Mouse (Mus musculus) CD4-positive, CD25-positive, alpha-beta regulatory T cell, adult 2 months (primary cell): ENCODE measurements around the gene Gbp6.
"Not testable (repeated sequence)": the region's sequence is repeated elsewhere in the genome, so short reads cannot be mapped to it uniquely, and the experiment has no call there.

ENCODE experiments used
- DNase-seq: peaks from one replicate; pipeline ENCODE4 v3.0.0-alpha.2; 2012; ENCODE audit warnings: low read depth, low spot score

Gene Gbp6

DNA sequence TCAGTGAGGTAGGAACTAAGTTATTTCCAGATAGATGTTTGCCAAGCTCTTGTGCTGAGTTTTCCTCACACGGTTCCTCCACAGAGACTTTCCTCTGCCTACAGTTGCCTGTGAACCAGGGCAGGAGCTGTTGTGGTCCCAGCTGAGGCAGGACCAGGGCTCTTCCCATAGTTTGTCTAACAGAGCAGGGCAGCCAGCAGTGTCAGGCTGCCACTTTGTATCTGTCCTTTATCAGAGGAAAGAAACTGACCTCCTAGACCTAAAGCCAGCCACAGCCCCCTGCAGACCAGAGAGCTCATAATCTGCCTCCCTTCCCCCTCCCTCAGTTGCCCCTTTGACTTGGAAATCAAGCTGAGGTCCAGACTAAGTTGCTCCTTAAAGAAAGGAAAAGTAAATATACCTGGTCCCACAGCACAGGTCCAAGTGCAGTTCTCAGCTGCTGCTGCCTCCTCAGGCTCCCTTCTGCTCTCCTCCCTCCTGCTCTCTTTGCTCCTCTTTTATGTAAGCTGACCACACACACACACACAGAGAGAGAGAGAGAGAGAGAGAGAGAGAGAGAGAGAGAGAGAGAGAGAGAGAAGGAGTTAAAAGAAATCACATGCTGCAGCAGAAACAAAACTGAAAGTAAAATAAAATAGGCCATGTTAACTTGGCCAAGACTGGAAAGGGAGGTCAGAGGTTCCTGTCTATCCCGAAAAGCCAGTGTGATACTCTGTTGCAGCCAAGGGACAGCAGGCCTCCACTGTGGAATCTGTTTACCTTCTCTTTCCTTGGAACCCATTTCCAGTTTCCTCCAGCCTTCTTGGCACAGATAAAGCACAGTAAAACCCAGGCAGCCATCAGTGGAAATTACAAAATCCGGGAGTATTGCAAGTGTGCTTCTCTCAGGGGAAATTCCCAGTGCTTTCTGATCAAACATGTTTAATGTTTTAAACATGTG lies at the start of gene Gbp6, which contains the start of gene Gm43302:
Gbp6 (minus strand) TSS at position 473 of the 940 bp plus-strand sequence.
Gm43302 (minus strand) TSS at position 470 of the 940 bp plus-strand sequence.
- DNase-seq = peak; percentile 56

DNA sequence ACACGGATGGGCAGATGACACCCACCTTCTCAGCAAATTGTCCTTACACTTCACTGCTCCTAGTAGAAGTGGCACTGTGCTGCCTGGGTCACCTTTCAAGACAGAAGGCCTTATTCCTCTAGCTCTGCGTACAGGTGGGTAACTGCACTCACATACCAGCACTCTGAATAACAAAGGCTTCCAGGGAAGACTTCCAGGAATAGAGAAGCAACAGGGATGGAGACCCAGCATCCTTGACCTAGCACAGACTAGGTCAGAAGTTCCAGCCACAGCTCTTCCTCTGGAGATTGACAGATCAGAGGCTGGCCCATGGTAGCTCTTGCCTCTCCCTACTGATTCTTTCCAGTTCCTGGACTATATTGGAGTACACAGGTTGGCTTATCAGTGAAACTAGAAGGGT lies 47.8 kb upstream of the Gbp6 start:
- no peak for DNase-seq

DNA sequence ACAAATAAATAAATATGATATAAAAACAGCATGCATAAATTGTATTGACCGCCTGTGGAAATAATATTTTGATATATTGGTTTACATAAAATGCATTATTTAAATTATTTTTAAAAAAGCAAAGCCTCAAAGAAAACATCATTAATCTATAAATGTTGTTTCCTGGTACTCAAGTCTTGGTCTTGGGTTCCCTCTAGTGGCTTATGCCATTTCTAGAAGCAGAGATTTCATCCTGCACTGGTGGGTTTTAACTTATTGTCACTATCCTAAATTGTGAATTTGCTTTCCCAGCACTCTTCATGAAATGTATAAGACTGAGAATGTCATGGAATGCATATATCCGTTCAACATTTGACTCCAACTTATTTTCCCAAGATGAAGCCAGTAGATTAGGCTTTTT lies 29.0 kb upstream of the Gbp6 start:
- DNase-seq = peak; percentile 73

DNA sequence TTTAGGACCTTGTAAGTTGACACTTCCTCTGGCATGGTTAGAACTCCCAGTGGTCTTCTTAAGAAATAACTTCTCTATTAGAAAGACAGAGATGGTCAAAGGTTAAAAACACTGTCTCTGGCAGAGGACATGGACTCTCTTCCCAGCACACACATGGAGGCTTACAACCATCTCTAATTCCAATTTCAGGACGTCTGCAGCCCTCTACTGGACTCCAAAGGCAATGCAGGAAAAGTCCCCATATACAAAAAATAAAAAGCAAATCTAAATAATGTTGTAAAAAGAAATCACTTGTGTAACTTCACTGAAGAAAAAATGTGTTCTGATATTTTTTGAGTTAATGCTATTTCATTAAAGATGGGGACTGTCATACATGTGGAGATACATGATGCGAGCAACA lies 17.4 kb upstream of the Gbp6 start:
- DNase-seq = no peak

DNA sequence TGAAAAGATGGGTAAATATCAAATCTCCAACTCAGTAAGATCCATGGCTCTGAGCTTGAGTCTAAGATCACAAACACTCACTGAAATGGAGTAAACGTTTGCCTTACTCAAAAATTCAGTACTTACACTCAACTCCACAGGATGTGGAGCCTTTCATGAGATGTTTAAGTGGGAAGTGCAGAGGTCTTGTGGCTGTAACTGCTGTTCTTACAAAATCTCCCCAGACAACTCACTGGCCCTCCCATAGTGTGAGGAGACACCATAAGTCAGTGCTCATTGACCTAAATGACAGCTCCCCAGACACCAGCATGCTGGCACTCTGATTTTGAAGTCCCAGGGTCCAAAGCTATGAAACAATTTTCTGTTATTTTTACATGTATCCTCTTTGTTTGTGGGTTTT lies 15.7 kb upstream of the Gbp6 start:
- not testable (repeated sequence) for DNase-seq

DNA sequence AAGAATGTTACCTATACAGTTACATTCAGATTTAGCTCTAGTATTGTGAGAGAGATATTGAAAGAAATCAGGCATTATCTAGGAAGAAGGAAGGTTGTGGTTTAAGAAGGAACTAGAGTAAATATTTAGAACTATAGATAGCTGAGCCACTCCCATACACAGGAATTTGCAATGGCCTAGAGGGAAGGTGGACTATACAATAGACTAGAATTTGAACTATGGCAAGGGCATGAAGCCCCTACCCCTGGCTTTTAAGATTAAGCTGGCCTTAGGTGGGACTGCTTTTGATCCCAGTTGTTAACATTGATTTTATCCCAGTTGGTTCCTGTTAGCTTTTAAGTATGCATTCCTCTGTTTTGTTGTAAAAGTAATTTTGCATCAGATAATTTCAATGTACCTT lies 13.4 kb upstream of the Gbp6 start:
- DNase-seq = not testable (repeated sequence)

DNA sequence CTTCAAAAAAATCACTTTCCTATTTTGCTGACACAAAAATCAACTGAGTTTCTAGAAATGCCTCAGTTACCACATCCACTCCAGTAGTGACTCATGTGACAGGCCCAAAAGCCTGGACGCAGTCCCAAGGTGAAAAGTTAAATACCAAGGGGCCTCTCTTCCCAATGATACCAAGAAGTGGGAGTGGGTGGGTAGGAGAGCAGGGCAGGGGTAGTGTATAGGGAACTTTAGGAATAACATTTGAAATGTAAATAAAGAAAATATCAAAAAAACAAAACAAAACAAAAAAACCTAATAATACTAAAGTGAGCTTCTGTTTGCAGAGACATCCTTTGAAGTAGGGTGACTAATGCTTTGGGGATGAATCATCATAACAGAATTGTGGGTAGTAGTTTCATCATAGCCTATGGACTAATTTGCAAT lies 12.7 kb upstream of the Gbp6 start:
- peak; percentile 42 for DNase-seq

DNA sequence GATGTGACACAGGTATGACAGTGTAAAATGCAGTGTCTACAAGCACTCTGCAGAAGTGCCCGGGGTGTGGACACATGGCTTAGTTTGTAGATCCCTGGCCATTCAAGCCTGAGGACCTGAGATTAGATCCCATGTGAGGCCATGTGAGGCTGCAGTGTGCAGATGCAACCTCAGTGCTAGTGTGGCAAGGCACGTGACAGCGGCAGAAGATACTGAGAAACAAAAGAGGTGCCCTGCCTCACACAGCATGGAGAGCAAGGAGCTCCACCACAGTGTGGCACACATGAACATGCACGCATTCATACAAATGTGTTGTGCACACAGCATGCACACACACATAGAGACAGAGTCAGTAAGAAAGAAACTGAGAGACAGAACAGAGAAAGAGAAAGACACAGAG lies 12.2 kb upstream of the Gbp6 start:
- peak; percentile 15 for DNase-seq

DNA sequence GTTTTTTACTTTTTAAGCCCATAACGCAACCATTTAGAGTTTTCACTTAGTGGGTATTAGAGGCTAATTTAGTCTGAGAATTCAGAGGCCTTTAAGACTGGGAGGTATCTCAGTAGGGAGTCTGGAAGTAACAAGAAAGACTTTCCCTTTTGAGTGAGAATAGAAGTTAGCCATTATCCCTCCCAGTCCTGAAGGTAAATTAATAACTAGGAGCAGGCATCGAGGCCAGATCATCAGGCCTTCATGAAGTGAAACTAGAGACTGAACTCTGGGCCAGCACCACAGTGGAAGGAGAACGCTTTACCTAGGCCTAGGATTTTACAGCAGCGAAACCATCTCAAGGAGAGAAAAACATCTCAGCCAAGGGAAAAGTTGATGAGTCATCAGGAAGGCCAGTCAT lies 8.5 kb upstream of the Gbp6 start:
- no peak for DNase-seq

DNA sequence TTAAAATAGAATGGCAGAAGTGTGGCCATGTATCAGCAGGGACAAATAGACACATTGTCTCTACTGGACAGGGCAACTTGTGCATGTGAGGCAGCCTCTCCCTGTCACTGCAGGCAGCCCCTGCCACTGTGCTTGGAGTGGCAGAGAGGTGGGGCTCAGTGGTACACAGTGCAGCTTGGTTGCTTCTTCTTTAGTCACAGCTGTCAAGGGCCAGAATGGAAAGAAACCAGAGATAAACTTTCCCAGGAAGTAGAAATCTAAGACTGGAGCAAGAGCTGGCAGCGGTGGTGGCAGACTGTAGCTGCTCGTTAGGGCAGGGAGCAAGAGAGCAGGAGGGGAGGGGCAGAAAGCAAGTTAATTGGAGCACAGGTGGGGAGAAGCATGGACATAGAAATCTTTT lies 8.0 kb upstream of the Gbp6 start:
- DNase-seq = no peak

DNA sequence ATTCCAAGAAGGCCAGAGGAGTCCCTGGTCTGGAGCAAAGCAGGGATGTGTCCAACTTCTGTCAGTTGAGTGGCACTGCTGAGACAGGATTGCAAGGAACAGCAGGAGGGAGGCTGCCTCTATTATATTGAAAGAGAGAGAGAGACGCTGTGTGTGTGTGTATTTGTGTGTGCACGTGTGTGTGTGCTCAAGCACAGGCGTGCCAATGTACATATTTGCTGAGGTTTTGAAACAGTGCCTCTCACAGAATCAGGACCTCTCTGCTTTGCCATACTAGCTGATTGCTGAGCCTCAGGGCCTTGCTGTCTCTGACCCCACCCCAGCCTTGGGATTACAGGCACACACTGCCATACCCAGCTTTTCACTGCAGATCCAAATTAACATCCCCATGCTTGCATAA lies 2.2 kb upstream of the Gbp6 start:
- no peak for DNase-seq

DNA sequence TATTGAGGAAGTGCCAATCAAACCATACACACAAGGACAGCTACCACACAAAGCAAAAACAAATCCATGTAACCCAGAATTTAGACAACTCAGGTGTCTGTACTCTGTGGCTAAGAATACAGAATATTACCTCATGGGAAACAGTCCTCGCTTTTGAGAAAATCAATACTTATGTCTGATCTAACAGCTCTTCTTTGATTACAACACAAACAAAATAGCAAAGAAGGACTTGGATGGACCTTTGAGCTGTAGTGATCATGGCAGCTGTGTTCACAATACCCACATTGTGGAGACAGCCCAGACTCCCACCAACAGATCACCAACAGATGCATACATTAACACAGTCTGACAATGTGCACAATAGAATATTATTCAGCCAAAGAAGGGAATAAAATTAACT lies 1.0 kb downstream of the Gbp6 start:
- DNase-seq = peak; percentile 7

DNA sequence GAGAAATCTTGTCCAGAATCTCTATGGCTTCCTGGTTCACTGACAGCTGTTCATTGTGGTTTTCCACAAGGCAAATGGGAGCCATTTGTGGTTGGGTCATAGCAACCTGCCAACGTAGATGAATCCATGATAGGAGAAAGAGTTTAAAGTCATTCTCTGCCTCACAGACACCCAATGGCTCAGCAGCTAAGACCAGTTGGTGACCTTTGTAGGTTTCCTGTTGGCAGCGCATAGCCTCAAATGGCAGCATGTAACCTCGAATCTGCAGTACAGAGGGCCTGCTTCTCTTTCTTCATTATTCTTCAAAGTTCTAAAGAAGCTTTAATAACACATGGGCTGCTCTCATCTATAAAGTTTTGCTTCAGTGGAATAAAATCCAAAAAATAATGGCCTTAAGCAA lies 2.6 kb downstream of the Gbp6 start:
- DNase-seq = peak; percentile 13

DNA sequence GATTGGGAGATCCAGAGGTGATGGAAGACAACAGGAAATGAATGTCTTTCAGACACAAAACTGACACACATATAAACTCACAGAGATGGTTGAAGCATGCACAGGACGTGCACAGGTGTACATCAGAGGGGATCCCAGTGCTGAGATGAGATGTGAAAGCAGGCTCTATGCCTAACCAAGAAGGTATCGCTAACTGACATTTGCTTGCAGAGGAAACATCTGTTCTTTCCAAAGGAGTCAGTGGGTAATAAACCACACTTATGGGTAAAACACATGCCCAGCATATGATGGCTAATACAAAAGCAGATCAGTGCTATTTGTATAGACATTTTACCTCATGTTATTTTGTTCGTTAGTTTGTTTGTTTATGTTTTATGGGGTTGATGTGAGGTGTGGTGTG lies 32.8 kb downstream of the Gbp6 start:
- DNase-seq = not testable (repeated sequence)

DNA sequence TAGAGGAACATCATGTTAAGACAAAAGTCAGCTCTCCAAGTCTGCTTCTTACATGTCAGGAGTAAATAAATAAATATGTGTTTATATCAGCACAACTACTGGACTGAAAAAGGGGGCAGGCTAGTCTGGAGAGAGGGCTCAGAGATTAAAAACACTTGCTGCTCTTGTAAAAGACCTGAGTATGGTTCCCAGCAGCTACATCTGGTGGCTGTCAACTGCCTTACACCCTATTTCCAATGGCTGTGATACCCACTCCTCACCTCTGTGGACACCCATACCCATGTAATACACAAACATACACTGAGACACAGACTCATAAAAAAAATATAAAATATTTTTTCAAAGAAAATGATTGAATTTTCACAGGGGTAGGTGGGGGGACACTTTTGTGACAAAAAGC lies 41.0 kb downstream of the Gbp6 start:
- peak; percentile 58 for DNase-seq

DNA sequence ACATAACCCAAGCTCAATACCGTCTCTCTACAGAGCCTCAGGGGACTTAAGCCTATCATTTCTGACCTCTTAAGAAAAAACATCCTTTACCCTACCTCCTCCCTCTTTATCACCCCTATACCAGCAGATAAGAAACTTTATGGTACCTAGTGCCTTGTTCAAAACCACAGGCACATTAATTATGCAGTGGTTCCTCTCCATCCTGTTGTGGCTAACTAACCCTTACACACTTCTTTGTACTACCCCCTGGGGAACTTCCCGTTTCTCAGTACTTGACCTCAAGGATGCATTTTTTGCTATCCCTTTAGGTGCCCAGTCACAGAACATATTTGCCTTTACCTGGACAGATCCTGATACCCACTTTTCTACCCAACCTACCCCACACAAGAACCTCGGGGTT lies 48.8 kb downstream of the Gbp6 start:
- DNase-seq = not testable (repeated sequence)

DNA sequence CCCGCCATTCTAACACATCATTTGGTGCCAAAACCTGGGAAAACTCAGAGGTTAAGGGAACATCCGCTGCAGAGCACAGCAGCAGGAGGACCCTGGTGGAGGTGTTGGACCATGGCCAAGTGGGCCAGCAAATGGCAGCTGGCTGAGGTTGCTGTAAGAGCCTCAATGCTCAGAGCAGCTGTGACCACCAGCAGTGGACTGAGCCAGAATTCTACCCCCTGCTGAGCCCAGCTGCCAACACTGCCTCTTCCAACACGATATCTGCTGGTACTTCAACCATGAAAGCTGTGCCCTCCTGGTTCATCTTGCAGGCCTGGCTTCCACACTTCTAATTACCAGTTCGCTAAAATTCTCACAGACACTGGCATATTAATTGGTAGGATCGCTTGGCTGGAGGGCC lies 52.5 kb downstream of the Gbp6 start:
- not testable (repeated sequence) for DNase-seq

DNA sequence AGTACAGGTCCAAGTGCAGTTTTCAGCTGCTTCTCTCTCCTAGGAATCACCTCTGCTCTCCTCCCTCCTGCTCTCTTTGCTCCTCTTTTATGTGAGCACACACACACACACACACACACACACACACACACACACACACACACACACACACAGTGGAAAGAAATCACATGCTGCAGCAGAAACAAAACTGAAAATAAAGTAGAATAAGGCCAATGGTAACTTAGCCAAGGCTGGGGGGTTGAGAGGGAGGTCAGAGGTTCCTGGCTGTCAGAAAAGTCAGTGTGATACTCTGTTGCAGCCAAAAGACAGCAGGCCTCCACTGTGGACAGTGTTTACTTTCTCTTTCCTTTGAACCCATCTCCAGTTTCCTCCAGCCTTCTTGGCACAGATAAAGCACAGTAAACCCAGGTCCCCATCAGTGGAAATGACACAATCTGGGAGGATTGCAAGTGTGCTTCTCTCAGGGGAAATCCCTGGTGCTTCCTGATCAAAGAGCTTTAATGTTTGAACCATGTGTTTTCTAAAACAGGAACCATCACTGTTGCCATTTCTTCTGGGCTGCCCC lies 53.9 kb downstream of the Gbp6 start, which contains the start of gene Gbp10:
Gbp10 (minus strand) TSS at position 51 of the 565 bp plus-strand sequence.
- peak; percentile 76 for DNase-seq

DNA sequence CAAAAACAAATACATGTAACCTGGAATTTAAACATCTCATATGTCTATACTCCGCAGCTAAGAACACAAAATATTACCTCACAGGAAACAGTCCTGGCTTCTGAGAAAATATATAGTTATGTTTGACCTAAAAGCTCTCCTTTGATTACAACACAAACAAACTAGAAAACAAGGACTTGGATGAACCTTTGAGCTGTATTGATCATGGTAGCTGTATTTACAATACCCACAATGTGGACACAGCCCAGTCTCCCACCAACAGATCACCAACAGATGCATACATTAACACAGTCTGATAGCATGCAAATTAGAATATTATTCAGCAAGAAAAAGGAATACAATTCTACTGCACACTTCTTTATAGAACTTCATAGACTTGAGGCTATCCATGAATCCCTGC lies 55.1 kb downstream of the Gbp6 start:
- not testable (repeated sequence) for DNase-seq

DNA sequence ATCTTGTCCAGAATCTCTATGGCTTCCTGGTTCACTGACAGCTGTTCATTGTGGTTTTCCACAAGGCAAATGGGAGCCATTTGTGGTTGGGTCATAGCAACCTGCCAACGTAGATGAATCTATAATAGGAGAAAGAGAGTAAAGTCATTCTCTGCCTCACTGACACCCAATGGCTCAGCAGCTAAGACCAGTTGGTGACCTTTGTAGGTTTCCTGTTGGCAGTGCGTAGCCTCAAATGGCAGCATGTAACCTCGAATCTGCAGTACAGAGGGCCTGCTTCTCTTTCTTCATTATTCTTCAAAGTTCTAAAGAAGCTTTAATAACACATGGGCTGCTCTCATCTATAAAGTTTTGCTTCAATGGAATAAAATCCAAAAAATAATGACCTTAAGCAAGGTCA lies 57.5 kb downstream of the Gbp6 start:
- DNase-seq = not testable (repeated sequence)
